Mouse (Mus musculus): ENCODE measurements at regions not wholly inside any gene's neighbourhood (a gene's known extent, or its start where the extent isn't known, plus 50 kb on each side); places are given as distances from the start of the nearest gene placed in this dataset.

DNA sequence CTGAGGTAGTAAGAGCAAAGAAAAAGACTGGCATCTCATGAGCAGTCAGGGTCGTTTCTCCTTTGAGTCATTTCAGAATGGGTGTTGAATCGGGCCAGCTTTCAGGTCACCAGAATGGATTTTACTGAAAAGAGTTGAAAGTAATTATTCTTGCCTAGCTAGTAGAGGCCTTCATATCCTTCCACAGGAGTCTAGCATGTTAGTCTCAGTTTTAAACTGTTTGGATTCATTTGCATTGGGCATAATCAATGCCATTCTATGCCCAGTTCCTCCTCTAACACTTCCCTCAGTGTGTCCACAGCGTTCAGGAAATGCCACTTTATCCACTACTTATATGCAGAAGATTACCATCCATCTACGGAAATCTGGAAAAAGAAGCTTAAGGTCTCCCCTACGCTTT is 240.6 kb upstream of the Ptprz1 start:
- Histone ChIP-seq H3K79me2 (ENCODE audit: control insufficient read depth, insufficient read depth) (no peaks in the 10 kb centered on the region), H3K4me3 (ENCODE audit: insufficient read depth, poor library complexity, severe bottlenecking) (no peak overlapping the region), H3K79me3 (ENCODE audit: low read depth) (no peaks in the 10 kb centered on the region), H3K36me3 (ENCODE audit: control insufficient read depth, insufficient read depth) (no peaks in the 10 kb centered on the region), H3ac (ENCODE audit: control insufficient read depth, insufficient read length, low read depth) (no peak overlapping the region), H3K27me3 (ENCODE audit: control insufficient read depth, insufficient read depth, insufficient read length) (no peaks in the 10 kb centered on the region)
- TF ChIP-seq MAX (IDR thresholded peaks at IDR 0.05) (no peak), USF1 (IDR thresholded peaks at IDR 0.05; ENCODE audit: low read depth) (no peak), FOSL1 (IDR thresholded peaks at IDR 0.05; ENCODE audit: insufficient read depth, low read length, poor library complexity, severe bottlenecking) (no peak), MYOD1 (IDR thresholded peaks at IDR 0.05; ENCODE audit: control insufficient read depth, insufficient read length, low read depth) (no peak), CTCF (IDR thresholded peaks at IDR 0.05; ENCODE audit: control insufficient read depth, insufficient read depth, insufficient read length) (no peak), MYOG (IDR thresholded peaks at IDR 0.05; ENCODE audit: control insufficient read depth, extremely low read depth, insufficient read length) (no peak), CEBPB (IDR thresholded peaks at IDR 0.05; ENCODE audit: low read depth) (no peak)

DNA sequence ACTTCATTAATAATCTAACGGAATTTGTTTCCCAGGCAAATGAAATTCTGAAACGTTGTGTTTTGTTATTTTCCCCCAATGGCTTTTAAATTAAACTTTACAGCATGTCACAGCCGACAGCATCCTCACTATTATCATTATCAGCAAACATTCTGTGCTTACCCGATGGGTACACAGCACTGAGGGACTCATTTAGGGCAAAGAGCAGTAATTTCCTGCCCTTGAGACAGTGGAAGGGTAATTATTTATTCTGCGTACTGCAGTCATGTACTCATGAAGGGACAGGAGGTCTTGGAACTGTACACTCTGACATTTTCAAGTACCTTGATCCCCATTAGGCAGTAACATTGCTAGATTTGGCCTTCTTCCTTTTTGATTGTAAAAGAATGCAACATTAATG is 235.5 kb upstream of the Fam3c start:
- Histone ChIP-seq H3K36me3 (ENCODE audit: control insufficient read depth, insufficient read depth) (no peaks in the 10 kb centered on the region), H3K79me3 (ENCODE audit: low read depth) (no peaks in the 10 kb centered on the region), H3ac (ENCODE audit: control insufficient read depth, insufficient read length, low read depth) (no peak overlapping the region), H3K4me3 (ENCODE audit: insufficient read depth, poor library complexity, severe bottlenecking) (no peak overlapping the region), H3K27me3 (ENCODE audit: control insufficient read depth, insufficient read depth, insufficient read length) (no peaks in the 10 kb centered on the region), H3K79me2 (ENCODE audit: control insufficient read depth, insufficient read depth) (no peaks in the 10 kb centered on the region)
- no peak for TF ChIP-seq FOSL1 (IDR thresholded peaks at IDR 0.05; ENCODE audit: insufficient read depth, low read length, poor library complexity, severe bottlenecking)
- no peak for TF ChIP-seq MYOG (IDR thresholded peaks at IDR 0.05; ENCODE audit: control insufficient read depth, extremely low read depth, insufficient read length)
- no peak for TF ChIP-seq CEBPB (IDR thresholded peaks at IDR 0.05; ENCODE audit: low read depth)
- no peak for TF ChIP-seq MAX (IDR thresholded peaks at IDR 0.05)
- no peak for TF ChIP-seq MYOD1 (IDR thresholded peaks at IDR 0.05; ENCODE audit: control insufficient read depth, insufficient read length, low read depth)
- no peak for TF ChIP-seq CTCF (IDR thresholded peaks at IDR 0.05; ENCODE audit: control insufficient read depth, insufficient read depth, insufficient read length)
- no peak for TF ChIP-seq USF1 (IDR thresholded peaks at IDR 0.05; ENCODE audit: low read depth)

DNA sequence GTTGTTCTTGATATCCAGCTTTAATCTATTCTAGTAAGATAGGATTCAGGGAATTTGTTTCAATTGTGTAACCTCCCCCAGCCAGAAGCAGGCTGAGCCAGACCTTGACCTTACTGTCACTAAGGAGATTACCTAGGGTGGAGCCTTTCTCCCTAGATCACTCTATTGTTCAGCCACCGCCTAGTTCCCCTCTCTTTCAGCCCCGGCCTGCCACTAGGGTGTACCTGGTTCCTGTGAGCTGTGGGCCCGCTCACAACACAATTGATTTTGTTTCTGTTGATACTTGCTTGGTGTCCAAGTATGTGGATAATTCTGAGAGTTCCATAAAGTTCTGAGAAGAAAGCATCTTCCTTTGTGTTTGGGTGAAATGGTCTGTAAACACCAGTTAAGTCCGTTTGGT is 228.8 kb upstream of the Fam3c start:
- no peak overlapping the region for H3ac ChIP-seq (ENCODE audit: control insufficient read depth, insufficient read length, low read depth)
- TF ChIP-seq USF1 (IDR thresholded peaks at IDR 0.05; ENCODE audit: low read depth) = no peak
- TF ChIP-seq CTCF (IDR thresholded peaks at IDR 0.05; ENCODE audit: control insufficient read depth, insufficient read depth, insufficient read length) = no peak
- no peak for TF ChIP-seq MAX (IDR thresholded peaks at IDR 0.05)
- no peak for TF ChIP-seq FOSL1 (IDR thresholded peaks at IDR 0.05; ENCODE audit: insufficient read depth, low read length, poor library complexity, severe bottlenecking)
- TF ChIP-seq CEBPB (IDR thresholded peaks at IDR 0.05; ENCODE audit: low read depth) = no peak
- TF ChIP-seq MYOG (IDR thresholded peaks at IDR 0.05; ENCODE audit: control insufficient read depth, extremely low read depth, insufficient read length) = no peak
- TF ChIP-seq MYOD1 (IDR thresholded peaks at IDR 0.05; ENCODE audit: control insufficient read depth, insufficient read length, low read depth) = no peak

DNA sequence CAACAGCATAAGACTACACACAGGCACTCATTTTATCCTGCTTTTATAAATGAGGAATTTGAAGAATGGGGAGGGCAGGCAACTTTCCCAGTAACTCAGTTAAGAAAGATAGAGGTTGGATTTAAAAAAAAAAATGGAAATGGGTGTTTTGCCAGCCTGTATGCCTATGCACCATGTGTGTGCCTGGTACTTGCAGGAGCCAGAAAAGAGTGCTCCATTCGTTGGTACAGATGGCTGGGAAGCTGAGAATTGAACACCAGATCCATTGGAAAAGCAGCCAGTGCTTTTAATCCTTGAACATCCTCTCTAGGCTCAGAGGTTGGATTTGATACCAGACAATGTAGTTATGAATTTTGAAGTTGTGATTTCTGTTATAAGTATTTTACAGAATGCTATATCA is 216.9 kb upstream of the Fam3c start:
- H3K79me3 ChIP-seq (ENCODE audit: low read depth) = no peaks in the 10 kb centered on the region
- TF ChIP-seq FOSL1 (IDR thresholded peaks at IDR 0.05; ENCODE audit: insufficient read depth, low read length, poor library complexity, severe bottlenecking) = no peak
- TF ChIP-seq MYOG (IDR thresholded peaks at IDR 0.05; ENCODE audit: control insufficient read depth, extremely low read depth, insufficient read length) = no peak
- TF ChIP-seq CTCF (IDR thresholded peaks at IDR 0.05; ENCODE audit: control insufficient read depth, insufficient read depth, insufficient read length) = no peak
- no peak for TF ChIP-seq MAX (IDR thresholded peaks at IDR 0.05)
- no peak overlapping the region for H3K4me3 ChIP-seq (ENCODE audit: insufficient read depth, poor library complexity, severe bottlenecking)
- H3K36me3 ChIP-seq (ENCODE audit: control insufficient read depth, insufficient read depth) = no peaks in the 10 kb centered on the region
- H3K79me2 ChIP-seq (ENCODE audit: control insufficient read depth, insufficient read depth) = no peaks in the 10 kb centered on the region
- no peaks in the 10 kb centered on the region for H3K27me3 ChIP-seq (ENCODE audit: control insufficient read depth, insufficient read depth, insufficient read length)
- no peak overlapping the region for H3ac ChIP-seq (ENCODE audit: control insufficient read depth, insufficient read length, low read depth)

More for the DNA sequence above, 228.8 kb upstream of the Fam3c start:
- H3K27me3 ChIP-seq (ENCODE audit: control insufficient read depth, insufficient read depth, insufficient read length) = no peaks in the 10 kb centered on the region
- no peaks in the 10 kb centered on the region for H3K36me3 ChIP-seq (ENCODE audit: control insufficient read depth, insufficient read depth)
- H3K79me3 ChIP-seq (ENCODE audit: low read depth) = no peaks in the 10 kb centered on the region
- H3K4me3 ChIP-seq (ENCODE audit: insufficient read depth, poor library complexity, severe bottlenecking) = no peak overlapping the region
- H3K79me2 ChIP-seq (ENCODE audit: control insufficient read depth, insufficient read depth) = no peaks in the 10 kb centered on the region

DNA sequence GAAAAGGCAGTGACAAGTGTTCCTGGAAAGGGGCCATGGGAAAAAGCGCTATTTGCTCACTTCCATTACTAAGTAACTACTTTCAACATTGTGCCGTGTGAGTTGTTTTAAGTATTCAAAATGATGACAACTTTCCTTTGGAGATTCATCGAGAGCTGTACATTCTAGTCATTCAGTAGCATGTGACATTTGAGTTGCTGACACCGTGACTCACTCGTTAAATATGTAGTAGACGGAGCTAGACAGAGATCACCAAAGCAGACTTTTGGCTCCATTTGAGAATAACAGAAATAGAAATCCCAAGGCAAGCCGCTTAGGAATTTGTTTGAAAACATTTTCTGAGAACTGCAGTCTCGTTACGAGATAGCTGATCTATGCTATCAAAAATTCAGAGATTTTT is 211.8 kb upstream of the Fam3c start:
- no peaks in the 10 kb centered on the region for H3K79me2 ChIP-seq (ENCODE audit: control insufficient read depth, insufficient read depth)
- no peaks in the 10 kb centered on the region for H3K36me3 ChIP-seq (ENCODE audit: control insufficient read depth, insufficient read depth)
- no peak overlapping the region for H3K4me3 ChIP-seq (ENCODE audit: insufficient read depth, poor library complexity, severe bottlenecking)
- no peak for TF ChIP-seq CEBPB (IDR thresholded peaks at IDR 0.05; ENCODE audit: low read depth)
- TF ChIP-seq MYOD1 (IDR thresholded peaks at IDR 0.05; ENCODE audit: control insufficient read depth, insufficient read length, low read depth) = no peak
- TF ChIP-seq USF1 (IDR thresholded peaks at IDR 0.05; ENCODE audit: low read depth) = no peak
- TF ChIP-seq CTCF (IDR thresholded peaks at IDR 0.05; ENCODE audit: control insufficient read depth, insufficient read depth, insufficient read length) = no peak
- no peak for TF ChIP-seq MYOG (IDR thresholded peaks at IDR 0.05; ENCODE audit: control insufficient read depth, extremely low read depth, insufficient read length)
- no peak for TF ChIP-seq MAX (IDR thresholded peaks at IDR 0.05)
- TF ChIP-seq FOSL1 (IDR thresholded peaks at IDR 0.05; ENCODE audit: insufficient read depth, low read length, poor library complexity, severe bottlenecking) = no peak
- no peak overlapping the region for H3ac ChIP-seq (ENCODE audit: control insufficient read depth, insufficient read length, low read depth)
- H3K79me3 ChIP-seq (ENCODE audit: low read depth) = no peaks in the 10 kb centered on the region
- H3K27me3 ChIP-seq (ENCODE audit: control insufficient read depth, insufficient read depth, insufficient read length) = no peaks in the 10 kb centered on the region

All from C2C12 (cell line).